Mouse (Mus musculus) liver, embryonic 12.5 days (tissue): Measurements from ENCODE around the gene Preb. TPM values are rescaled to one million over a fixed set of nuclear protein-coding genes. Genes with fewer than 3 reads are reported as not detected.
A peak's percentile ranks its signal among the peaks of the same experiment; 100 is the strongest.

Source experiments
- ATAC-seq: fragments of 200-750 bp; cut with Nextera tagmentation; 2 replicates; pipeline ENCODE4 v1.8.0; 2017; ENCODE audit warnings: moderate number of reproducible peaks, mild to moderate bottlenecking, moderate library complexity
- H3K27ac ChIP-seq: fragments of 300-500 bp; sonication (generic); 2 replicates; pipeline ENCODE4 v1.5.1; 2016; ENCODE audit warnings: mild to moderate bottlenecking
- H3K27me3 ChIP-seq: fragments of 300-500 bp; sonication (generic); replicated peaks from 2 replicates; pipeline ENCODE4 v1.6.1; 2016; ENCODE audit warnings: mild to moderate bottlenecking, moderate library complexity
- H3K36me3 ChIP-seq: fragments of 300-500 bp; sonication (generic); 2 replicates; pipeline ENCODE4 v1.6.1; 2016; ENCODE audit warnings: mild to moderate bottlenecking, moderate library complexity
- H3K4me1 ChIP-seq: fragments of 300-500 bp; sonication (generic); 2 replicates; pipeline ENCODE4 v1.6.1; 2016
- H3K4me2 ChIP-seq: fragments of 300-500 bp; sonication (generic); 2 replicates; pipeline ENCODE4 v1.6.1; 2016; ENCODE audit warnings: mild to moderate bottlenecking, moderate library complexity
- H3K4me3 ChIP-seq: fragments of 300-500 bp; sonication (generic); 2 replicates; pipeline ENCODE4 v1.5.1; 2016; ENCODE audit warnings: mild to moderate bottlenecking, moderate library complexity
- H3K9ac ChIP-seq: fragments of 300-500 bp; sonication (generic); 2 replicates; pipeline ENCODE4 v1.6.1; 2016; ENCODE audit warnings: mild to moderate bottlenecking, moderate library complexity
- H3K9me3 ChIP-seq: fragments of 300-500 bp; sonication (generic); replicated peaks from 2 replicates; pipeline ENCODE4 v1.6.1; 2016; ENCODE audit warnings: mild to moderate bottlenecking, moderate library complexity
- WGBS: fragments of 180-500 bp; shearing (Covaris S2); methylation state at CpG from one replicate; pipeline ENCODE4 v1.1.7; 2016; ENCODE audit not compliant: insufficient replicate concordance; 5-methylcytosine and 5-hydroxymethylcytosine counted together
- polyA plus RNA-seq: library from polyadenylated mRNA; unstranded; fragments of >200 nt; fragmentation: Nextera tagmentation; extraction: Ambion mirVana; gene quantifications from 2 replicates; pipeline ENCODE4 v1.2.1, GENCODE M21; 2016

The Preb gene
- polyA plus RNA-seq, 1 experiment from 2014 or later = 111 TPM

- no peaks in the 10 kb centered on the region for H3K9me3 ChIP-seq
- peaks cover 4% of the 10 kb centered on the region for H3K4me1 ChIP-seq
- no peak for ATAC-seq
- no peak overlapping the region for H3K9ac ChIP-seq
- H3K27ac ChIP-seq = no peak overlapping the region
- WGBS = 66% methylated on average over 9 of the region's 9 CpGs
- H3K27me3 ChIP-seq = peaks cover 6% of the 10 kb centered on the region; the same call in 1 of the 2 replicates
- H3K36me3 ChIP-seq = no peaks in the 10 kb centered on the region
- H3K4me2 ChIP-seq = no peak overlapping the region
- H3K4me3 ChIP-seq = no peak overlapping the region
Measured at GRCm38 (mm10) chr5:30974870-30975656, 14.9 kb upstream of the Preb start.

- Histone ChIP-seq H3K4me2 (no peak overlapping the region), H3K4me3 (no peak overlapping the region), H3K27ac (no peak overlapping the region), H3K4me1 (peaks cover 16% of the 10 kb centered on the region), H3K9ac (no peak overlapping the region), H3K36me3 (no peaks in the 10 kb centered on the region), H3K9me3 (no peaks in the 10 kb centered on the region), H3K27me3 (peaks cover 8% of the 10 kb centered on the region; the same call in 1 of the 2 replicates)
- WGBS = 28% methylated on average over 2 of the region's 2 CpGs
- ATAC-seq = peak; percentile 65
Measured at GRCm38 (mm10) chr5:30969440-30969839, 9.3 kb upstream of the Preb start.

GRCm38 (mm10) chr5:30968416-30968815, 8.3 kb upstream of the Preb start, which contains the start of gene Tcf23:
Tcf23 (plus strand) TSS chr5:30968662.
- H3K4me2 ChIP-seq = no peak within 1 kb of the TSS
- H3K27ac ChIP-seq = no peak within 1 kb of the TSS
- 64% methylated on average over 8 of the region's 8 CpGs for WGBS
- no peak for ATAC-seq
- no peak within 1 kb of the TSS for H3K4me3 ChIP-seq
- H3K4me1 ChIP-seq = peaks cover 16% of the 10 kb centered on the region
- no peak within 1 kb of the TSS for H3K9ac ChIP-seq
- peaks cover 8% of the 10 kb centered on the region; the same call in 1 of the 2 replicates for H3K27me3 ChIP-seq
- H3K9me3 ChIP-seq = no peaks in the 10 kb centered on the region
- no peaks in the 10 kb centered on the region for H3K36me3 ChIP-seq

- Histone ChIP-seq H3K4me2 (no peak overlapping the region), H3K9me3 (no peaks in the 10 kb centered on the region), H3K9ac (no peak overlapping the region), H3K36me3 (no peaks in the 10 kb centered on the region), H3K4me3 (no peak overlapping the region), H3K4me1 (peaks cover 23% of the 10 kb centered on the region), H3K27me3 (peaks cover 8% of the 10 kb centered on the region; the same call in 1 of the 2 replicates), H3K27ac (no peak overlapping the region)
- 0 out of 2 replicates have a peak, but pooled peaks have one; percentile 24 for ATAC-seq
- WGBS = 64% methylated on average over 4 of the region's 4 CpGs
Measured at GRCm38 (mm10) chr5:30966189-30966588, 6.0 kb upstream of the Preb start.

- Histone ChIP-seq H3K27me3 (no peaks in the 10 kb centered on the region), H3K4me2 (no peak overlapping the region), H3K4me3 (no peak overlapping the region), H3K9ac (no peak overlapping the region), H3K9me3 (no peaks in the 10 kb centered on the region), H3K27ac (no peak overlapping the region), H3K4me1 (peaks cover 21% of the 10 kb centered on the region), H3K36me3 (peaks cover 2% of the 10 kb centered on the region; the same call in 1 of the 2 replicates)
- 58% methylated on average over 3 of the region's 3 CpGs for WGBS
- no peak for ATAC-seq
Measured at GRCm38 (mm10) chr5:30963916-30964315, 3.8 kb upstream of the Preb start.

- H3K36me3 ChIP-seq = peaks cover 21% of the 10 kb centered on the region
- H3K27me3 ChIP-seq = no peaks in the 10 kb centered on the region
- H3K9me3 ChIP-seq = no peaks in the 10 kb centered on the region
- H3K9ac ChIP-seq = no peak overlapping the region
- H3K27ac ChIP-seq = peak overlapping the region; percentile 22; the same call in 1 of the 2 replicates
- ATAC-seq = no peak
- H3K4me3 ChIP-seq = no peak overlapping the region
- WGBS = 33% methylated on average over 10 of the region's 10 CpGs
- H3K4me1 ChIP-seq = peaks cover 38% of the 10 kb centered on the region
- H3K4me2 ChIP-seq = no peak overlapping the region
Measured at GRCm38 (mm10) chr5:30961545-30962505, 1.7 kb upstream of the Preb start.

GRCm38 (mm10) chr5:30960814-30961213, 653 bp upstream of the Preb start:
- Histone ChIP-seq H3K9me3 (no peaks in the 10 kb centered on the region), H3K36me3 (peaks cover 25% of the 10 kb centered on the region), H3K4me2 (peak overlapping the region; percentile 89), H3K27ac (peak overlapping the region; percentile 80; the same call in 1 of the 2 replicates), H3K4me3 (peak overlapping the region; percentile 87), H3K4me1 (peaks cover 38% of the 10 kb centered on the region), H3K9ac (peak overlapping the region; percentile 90; the same call in 1 of the 2 replicates), H3K27me3 (no peaks in the 10 kb centered on the region)
- 75% methylated on average over 2 of the region's 2 CpGs for WGBS
- ATAC-seq = no peak

- H3K36me3 ChIP-seq = peaks cover 40% of the 10 kb centered on the region
- H3K27me3 ChIP-seq = no peaks in the 10 kb centered on the region
- H3K27ac ChIP-seq = peak overlapping the region; percentile 80
- peak overlapping the region; percentile 90 for H3K9ac ChIP-seq
- no peak for ATAC-seq
- H3K9me3 ChIP-seq = no peaks in the 10 kb centered on the region
- peak overlapping the region; percentile 87 for H3K4me3 ChIP-seq
- WGBS = 30% methylated on average over 19 of the region's 19 CpGs
- peaks cover 38% of the 10 kb centered on the region for H3K4me1 ChIP-seq
- peak overlapping the region; percentile 89 for H3K4me2 ChIP-seq
Measured at GRCm38 (mm10) chr5:30959198-30959854, 835 bp downstream of the Preb start.

GRCm38 (mm10) chr5:30957891-30958290, 2.3 kb downstream of the Preb start:
- Histone ChIP-seq H3K27me3 (no peaks in the 10 kb centered on the region), H3K9ac (no peak overlapping the region), H3K9me3 (no peaks in the 10 kb centered on the region), H3K4me3 (no peak overlapping the region), H3K36me3 (peaks cover 54% of the 10 kb centered on the region), H3K4me1 (peaks cover 38% of the 10 kb centered on the region), H3K4me2 (peak overlapping the region; percentile 89), H3K27ac (no peak overlapping the region)
- ATAC-seq = no peak
- WGBS = 88% methylated on average over 6 of the region's 6 CpGs

GRCm38 (mm10) chr5:30955751-30956150, 4.4 kb downstream of the Preb start:
- H3K27ac ChIP-seq = no peak overlapping the region
- ATAC-seq = no peak
- H3K9me3 ChIP-seq = no peaks in the 10 kb centered on the region
- no peak overlapping the region for H3K9ac ChIP-seq
- H3K27me3 ChIP-seq = no peaks in the 10 kb centered on the region
- 89% methylated on average over 6 of the region's 6 CpGs for WGBS
- peaks cover 30% of the 10 kb centered on the region for H3K4me1 ChIP-seq
- H3K36me3 ChIP-seq = peaks cover 65% of the 10 kb centered on the region
- H3K4me2 ChIP-seq = no peak overlapping the region
- no peak overlapping the region for H3K4me3 ChIP-seq

- H3K4me2 ChIP-seq = no peak overlapping the region
- H3K9ac ChIP-seq = no peak overlapping the region
- peaks cover 34% of the 10 kb centered on the region for H3K4me1 ChIP-seq
- no peak for ATAC-seq
- H3K27ac ChIP-seq = no peak overlapping the region
- peaks cover 65% of the 10 kb centered on the region for H3K36me3 ChIP-seq
- no peaks in the 10 kb centered on the region for H3K9me3 ChIP-seq
- H3K4me3 ChIP-seq = no peak overlapping the region
- no peaks in the 10 kb centered on the region for H3K27me3 ChIP-seq
- 91% methylated on average over 9 of the region's 9 CpGs for WGBS
Measured at GRCm38 (mm10) chr5:30954556-30954955, 5.6 kb downstream of the Preb start.
